Mouse (Mus musculus) stomach, embryonic 14.5 days (tissue): ENCODE results near the gene Senp3. TPM values are rescaled to one million over a fixed set of nuclear protein-coding genes. Genes with fewer than 3 reads are reported as not detected.
A peak's percentile ranks its signal among the peaks of the same experiment; 100 is the strongest.

Source experiments
- ATAC-seq: fragments of 200-750 bp; cut with Nextera tagmentation; 2 replicates; pipeline ENCODE4 v1.8.0; 2017; ENCODE audit warnings: low read depth, moderate TSS enrichment; ENCODE audit not compliant: insufficient number of reproducible peaks, insufficient read depth, low FRiP score
- H3K27ac ChIP-seq: fragments of 300-500 bp; sonication (generic); 2 replicates; pipeline ENCODE4 v1.5.1; 2014; ENCODE audit warnings: mild to moderate bottlenecking, low read length, moderate library complexity, mixed read lengths
- H3K27me3 ChIP-seq: fragments of 300-500 bp; sonication (generic); 2 replicates; pipeline ENCODE4 v1.6.1; 2014; ENCODE audit warnings: low read length, control low read depth, mixed read lengths; ENCODE audit not compliant: control insufficient read depth, insufficient read depth
- H3K36me3 ChIP-seq: fragments of 300-500 bp; sonication (generic); 2 replicates; pipeline ENCODE4 v1.6.1; 2014; ENCODE audit warnings: mild to moderate bottlenecking, control low read depth, low read length, moderate library complexity, mixed read lengths; ENCODE audit not compliant: control insufficient read depth, insufficient read depth
- H3K4me1 ChIP-seq: fragments of 300-500 bp; sonication (generic); 2 replicates; pipeline ENCODE4 v1.6.1; 2014; ENCODE audit warnings: low read length, control low read depth, mixed read lengths; ENCODE audit not compliant: control insufficient read depth, insufficient read depth
- H3K4me2 ChIP-seq: fragments of 300-500 bp; sonication (generic); replicated peaks from 2 replicates; pipeline ENCODE4 v1.6.1; 2014; ENCODE audit warnings: low read depth, low read length, control low read depth
- H3K4me3 ChIP-seq: fragments of 300-500 bp; sonication (generic); 2 replicates; pipeline ENCODE4 v1.5.1; 2014; ENCODE audit warnings: low read depth, low read length, control low read depth
- H3K9ac ChIP-seq: fragments of 300-500 bp; sonication (generic); replicated peaks from 2 replicates; pipeline ENCODE4 v1.6.1; 2014; ENCODE audit warnings: low read depth, mild to moderate bottlenecking, control low read depth, low read length, moderate library complexity, mixed read lengths
- H3K9me3 ChIP-seq: fragments of 300-500 bp; sonication (generic); 2 replicates; pipeline ENCODE4 v1.6.1; 2016; ENCODE audit warnings: low read depth, low read length, control low read depth; ENCODE audit not compliant: control insufficient read depth
- WGBS: fragments of 180-500 bp; shearing (Covaris S2); extraction: QIAGEN DNeasy Blood & Tissue Kit; methylation state at CpG from one replicate; pipeline ENCODE4 v1.1.7; 2014; 5-methylcytosine and 5-hydroxymethylcytosine counted together
- polyA plus RNA-seq: library from polyadenylated mRNA; unstranded; fragments of >200 nt; fragmentation: Nextera tagmentation; extraction: Ambion mirVana; gene quantifications from 2 replicates; pipeline ENCODE4 v1.2.1, GENCODE M21; 2014

Senp3 gene
- polyA plus RNA-seq, 1 experiment from 2014 or later = 102 TPM

GRCm38 (mm10) chr11:69665961-69666664 is 15.8 kb downstream of the Senp3 start, which contains the start of gene Cd68:
Cd68 (minus strand) TSS chr11:69666153.
- 32% methylated on average over 7 of the region's 7 CpGs for WGBS
- Histone ChIP-seq H3K4me3 (no peak within 1 kb of the TSS), H3K4me1 (peaks cover 26% of the 10 kb centered on the region; the same call in 1 of the 2 replicates), H3K4me2 (no peak within 1 kb of the TSS), H3K9me3 (no peaks in the 10 kb centered on the region), H3K36me3 (peaks cover 56% of the 10 kb centered on the region), H3K27me3 (no peaks in the 10 kb centered on the region), H3K9ac (no peak within 1 kb of the TSS), H3K27ac (peak within 1 kb of the TSS; percentile 11; the same call in 1 of the 2 replicates)
- no peak for ATAC-seq

DNA sequence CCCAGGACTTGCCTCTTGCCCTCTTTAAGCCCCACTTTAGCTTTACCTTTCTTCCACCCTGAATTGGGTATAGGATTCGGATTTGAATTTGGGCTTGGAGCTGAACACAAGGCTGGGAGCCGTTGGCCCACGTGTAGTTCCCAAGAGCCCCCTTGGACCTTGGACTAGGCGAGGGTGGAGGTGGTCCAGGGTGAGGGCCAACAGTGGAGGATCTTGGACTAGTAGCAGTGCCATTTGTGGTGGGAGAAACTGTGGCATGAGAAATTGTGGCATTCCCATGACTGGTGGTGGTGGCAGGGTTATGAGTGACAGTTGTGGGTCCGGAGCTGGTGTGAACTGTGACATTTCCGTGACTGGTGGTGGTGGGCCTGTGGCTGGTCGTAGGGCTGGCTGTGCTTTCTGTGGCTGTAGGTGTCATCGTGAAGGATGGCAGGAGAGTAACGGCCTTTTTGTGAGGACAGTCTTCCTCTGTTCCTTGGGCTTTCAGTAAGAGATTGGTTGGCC is 16.4 kb downstream of the Senp3 start:
- Histone ChIP-seq H3K4me2 (no peak overlapping the region), H3K9ac (no peak overlapping the region), H3K9me3 (no peaks in the 10 kb centered on the region), H3K27ac (no peak overlapping the region), H3K4me1 (peaks cover 27% of the 10 kb centered on the region; the same call in 1 of the 2 replicates), H3K4me3 (no peak overlapping the region), H3K36me3 (peaks cover 52% of the 10 kb centered on the region), H3K27me3 (no peaks in the 10 kb centered on the region)
- ATAC-seq = no peak
- WGBS = 69% methylated on average over 9 of the region's 9 CpGs

- Histone ChIP-seq H3K4me1 (peaks cover 21% of the 10 kb centered on the region; the same call in 1 of the 2 replicates), H3K9me3 (no peaks in the 10 kb centered on the region), H3K27me3 (no peaks in the 10 kb centered on the region), H3K9ac (no peak overlapping the region), H3K36me3 (peaks cover 45% of the 10 kb centered on the region), H3K4me3 (no peak overlapping the region), H3K27ac (no peak overlapping the region), H3K4me2 (no peak overlapping the region)
- WGBS = 91% methylated on average over 7 of the region's 7 CpGs
- ATAC-seq = no peak
Measured at GRCm38 (mm10) chr11:69664841-69665240, 17.0 kb downstream of the Senp3 start.

DNA sequence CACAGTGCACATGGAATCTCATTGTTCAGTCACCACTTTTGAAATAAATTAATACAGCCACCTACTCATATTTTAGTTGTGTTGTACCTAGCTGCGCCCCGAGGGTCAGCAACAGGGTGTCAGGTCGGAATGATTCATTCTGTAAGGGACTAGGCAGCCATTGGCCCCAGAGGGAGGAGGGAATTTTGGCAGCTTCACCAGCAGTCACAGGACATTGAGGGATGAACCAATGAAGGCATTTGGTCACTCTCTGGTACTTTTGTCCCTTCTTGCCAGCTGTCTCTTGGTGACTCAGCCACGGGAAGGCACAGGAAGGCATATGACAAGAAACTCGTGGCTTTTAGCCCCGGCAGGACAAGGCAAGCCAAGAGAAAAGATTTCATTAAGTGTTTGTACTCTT is 18.1 kb downstream of the Senp3 start:
- peaks cover 39% of the 10 kb centered on the region for H3K36me3 ChIP-seq
- H3K4me3 ChIP-seq = no peak overlapping the region
- no peak for ATAC-seq
- H3K4me2 ChIP-seq = no peak overlapping the region
- H3K9ac ChIP-seq = no peak overlapping the region
- peaks cover 13% of the 10 kb centered on the region; the same call in 1 of the 2 replicates for H3K4me1 ChIP-seq
- WGBS = 85% methylated on average over 6 of the region's 6 CpGs
- no peaks in the 10 kb centered on the region for H3K27me3 ChIP-seq
- no peaks in the 10 kb centered on the region for H3K9me3 ChIP-seq
- H3K27ac ChIP-seq = no peak overlapping the region

GRCm38 (mm10) chr11:69662967-69663671 is 18.8 kb downstream of the Senp3 start:
- H3K9me3 ChIP-seq = no peaks in the 10 kb centered on the region
- peak overlapping the region; percentile 42 for H3K4me2 ChIP-seq
- H3K4me3 ChIP-seq = peak overlapping the region; percentile 50
- H3K27me3 ChIP-seq = no peaks in the 10 kb centered on the region
- peak overlapping the region; percentile 41; the same call in 1 of the 2 replicates for H3K9ac ChIP-seq
- ATAC-seq = peak; percentile 1; the same call in 1 of the 2 replicates
- H3K36me3 ChIP-seq = peaks cover 38% of the 10 kb centered on the region
- H3K4me1 ChIP-seq = peaks cover 13% of the 10 kb centered on the region; the same call in 1 of the 2 replicates
- 70% methylated on average over 13 of the region's 13 CpGs for WGBS
- H3K27ac ChIP-seq = peak overlapping the region; percentile 88

- H3K27ac ChIP-seq = peak within 1 kb of the TSS; percentile 88
- H3K4me1 ChIP-seq = peaks cover 14% of the 10 kb centered on the region; the same call in 1 of the 2 replicates
- H3K4me3 ChIP-seq = peak within 1 kb of the TSS; percentile 50
- WGBS = under 1% methylated on average over 48 of the region's 48 CpGs
- H3K4me2 ChIP-seq = peak within 1 kb of the TSS; percentile 42
- H3K36me3 ChIP-seq = peaks cover 35% of the 10 kb centered on the region
- no peaks in the 10 kb centered on the region for H3K27me3 ChIP-seq
- H3K9me3 ChIP-seq = no peaks in the 10 kb centered on the region
- H3K9ac ChIP-seq = peak within 1 kb of the TSS; percentile 47
- ATAC-seq = peak; percentile 93
Measured at GRCm38 (mm10) chr11:69662213-69662966, 19.5 kb downstream of the Senp3 start, which contains the start of gene Mpdu1. Mpdu1 (minus strand) TSS chr11:69662642.

DNA sequence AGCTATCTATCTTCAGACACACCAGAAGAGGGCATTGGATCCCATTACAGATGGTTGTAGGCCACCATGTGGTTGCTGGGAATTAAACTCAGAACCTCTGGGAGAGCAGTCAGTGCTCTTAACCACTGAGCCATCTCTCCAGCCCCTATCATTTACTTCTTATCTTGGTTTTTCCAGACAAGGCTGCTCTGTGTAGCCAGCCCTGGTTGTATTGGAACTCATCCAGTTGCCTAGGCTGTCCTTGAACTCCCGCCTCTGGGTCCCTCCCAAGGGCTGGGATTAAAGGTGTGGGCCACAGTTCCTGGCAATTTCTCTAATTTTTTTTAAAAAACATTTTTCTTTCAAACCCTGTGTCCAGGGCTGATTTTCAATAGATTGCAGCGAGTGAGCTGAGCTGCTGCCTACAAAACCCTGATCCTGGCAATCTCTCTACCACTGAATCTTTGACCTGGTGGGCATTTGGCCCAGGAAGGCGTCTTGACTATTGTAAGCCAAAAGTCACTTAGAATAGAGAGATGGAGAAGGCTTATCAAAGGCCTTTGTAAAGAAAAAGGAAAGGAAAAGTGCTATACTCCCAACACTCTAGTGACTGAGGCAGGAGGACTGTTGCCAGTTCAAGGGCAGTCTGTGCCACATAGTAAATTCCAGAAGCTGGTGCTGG is 20.5 kb downstream of the Senp3 start:
- WGBS = 73% methylated on average over 3 of the region's 3 CpGs
- Histone ChIP-seq H3K9ac (peak overlapping the region; percentile 47; the same call in 1 of the 2 replicates), H3K27ac (peak overlapping the region; percentile 88), H3K36me3 (peaks cover 39% of the 10 kb centered on the region), H3K4me2 (peak overlapping the region; percentile 42), H3K4me3 (peak overlapping the region; percentile 50), H3K4me1 (peaks cover 17% of the 10 kb centered on the region; the same call in 1 of the 2 replicates), H3K9me3 (no peaks in the 10 kb centered on the region), H3K27me3 (no peaks in the 10 kb centered on the region)
- ATAC-seq = no peak
